Mouse (Mus musculus) embryonic fibroblast, embryonic 13.5 days (primary cell): ENCODE results near the gene Hhipl1.

Experiments used
- CTCF ChIP-seq: IDR thresholded peaks from 2 replicates; pipeline ENCODE4 v1.5.1; 2011; ENCODE audit warnings: mild to moderate bottlenecking, control low read depth, low read length, moderate library complexity, borderline replicate concordance; ENCODE audit not compliant: insufficient read depth
- POLR2A ChIP-seq: IDR thresholded peaks from 2 replicates; pipeline ENCODE4 v1.6.1; 2011; ENCODE audit warnings: low read depth, mild to moderate bottlenecking, control low read depth, low read length, moderate library complexity

DNA sequence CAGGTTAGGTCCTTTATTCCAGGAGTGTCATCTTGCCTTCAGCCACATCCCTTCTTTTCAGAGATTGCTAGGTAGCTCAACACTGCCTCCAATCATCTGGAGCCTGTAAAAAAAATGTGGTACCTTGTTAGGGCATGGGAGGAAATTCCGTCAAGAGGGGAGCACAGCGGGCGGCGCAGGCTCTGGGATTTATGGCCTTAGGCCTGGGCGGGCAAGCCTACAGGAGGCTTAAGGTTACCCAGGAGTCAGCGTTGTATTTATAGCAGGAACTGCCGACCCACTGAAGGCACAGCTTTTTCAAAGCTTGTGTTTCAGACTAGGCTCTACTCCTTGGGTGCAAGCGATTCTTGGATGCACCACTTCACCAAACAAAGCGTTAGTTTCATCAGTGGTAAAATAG, 67.5 kb downstream of the Hhipl1 start:
- TF ChIP-seq POLR2A: no peak
- TF ChIP-seq CTCF: no peak
